Mouse (Mus musculus): ENCODE results near the gene 1600012H06Rik. TPM values are rescaled to one million over a fixed set of nuclear protein-coding genes. Genes with fewer than 3 reads are reported as not detected.

Gene 1600012H06Rik
- polyA plus RNA-seq, 1 experiment from 2014 or later = 28.9 TPM

DNA sequence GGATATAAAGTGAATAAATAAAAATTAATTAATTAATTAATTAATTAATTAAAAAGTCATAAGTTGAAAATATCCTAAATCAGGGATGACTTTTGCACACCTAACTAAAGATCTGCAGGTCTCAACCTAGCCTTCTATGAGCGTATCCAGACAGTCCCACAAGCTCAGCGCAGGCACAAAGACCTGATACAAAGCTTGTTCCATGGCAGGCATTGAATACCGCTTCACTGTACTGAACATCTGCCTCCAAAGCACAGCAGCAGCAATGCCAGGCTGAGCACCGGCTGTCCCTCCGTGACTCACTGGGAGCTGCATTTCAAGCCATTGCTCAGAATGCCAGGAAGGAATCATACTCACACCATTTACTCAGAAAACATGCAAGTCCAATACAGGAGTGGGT lies 32.2 kb upstream of the 1600012H06Rik start:
- H3K9ac ChIP-seq (ENCODE audit: low read depth, low read length) = no peak overlapping the region
- ATAC-seq = no peak
- no peaks in the 10 kb centered on the region for H3K36me3 ChIP-seq (ENCODE audit: control insufficient read depth, insufficient read depth, low read length)
- 93% methylated on average over 5 of the region's 5 CpGs for WGBS
- no peak overlapping the region for H3K4me3 ChIP-seq (ENCODE audit: low read length)
- H3K4me1 ChIP-seq (ENCODE audit: control insufficient read depth, insufficient read depth, low read depth, low read length) = no peaks in the 10 kb centered on the region
- H3K27me3 ChIP-seq (replicated peaks; ENCODE audit: control insufficient read depth, insufficient read depth, low read length) = no peaks in the 10 kb centered on the region
- no peak overlapping the region for H3K27ac ChIP-seq (ENCODE audit: low read depth, low read length)
- H3K9me3 ChIP-seq (ENCODE audit: control insufficient read depth, low read length) = no peaks in the 10 kb centered on the region
- H3K4me2 ChIP-seq (ENCODE audit: low read length) = no peak overlapping the region

DNA sequence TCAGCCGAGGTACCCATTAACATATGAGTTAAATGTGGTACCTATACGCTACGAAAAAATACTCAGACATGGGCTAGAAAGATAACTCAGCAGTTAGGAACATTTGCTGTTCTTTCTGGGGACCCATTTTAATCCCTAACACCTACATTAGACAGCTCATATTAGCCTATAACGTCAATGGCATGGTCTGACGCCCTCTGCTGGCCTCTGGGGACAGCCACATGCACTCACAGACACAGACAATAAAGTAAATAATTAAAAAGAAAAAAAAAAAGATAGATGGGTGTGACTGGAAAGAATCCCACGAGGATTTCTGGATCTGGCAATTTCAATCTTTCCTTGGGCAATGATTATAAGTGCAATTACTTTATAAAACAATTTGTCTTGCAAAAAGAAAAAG lies 30.6 kb upstream of the 1600012H06Rik start:
- H3K27ac ChIP-seq (ENCODE audit: low read depth, low read length) = no peak overlapping the region
- no peak overlapping the region for H3K4me3 ChIP-seq (ENCODE audit: low read length)
- H3K4me2 ChIP-seq (ENCODE audit: low read length) = no peak overlapping the region
- no peak overlapping the region for H3K9ac ChIP-seq (ENCODE audit: low read depth, low read length)
- ATAC-seq = no peak
- 46% methylated on average over 6 of the region's 6 CpGs for WGBS
- H3K4me1 ChIP-seq (ENCODE audit: control insufficient read depth, insufficient read depth, low read depth, low read length) = no peaks in the 10 kb centered on the region
- H3K9me3 ChIP-seq (ENCODE audit: control insufficient read depth, low read length) = no peaks in the 10 kb centered on the region
- H3K36me3 ChIP-seq (ENCODE audit: control insufficient read depth, insufficient read depth, low read length) = no peaks in the 10 kb centered on the region
- H3K27me3 ChIP-seq (replicated peaks; ENCODE audit: control insufficient read depth, insufficient read depth, low read length) = no peaks in the 10 kb centered on the region

- Histone ChIP-seq H3K27me3 (replicated peaks; ENCODE audit: control insufficient read depth, insufficient read depth, low read length) (no peaks in the 10 kb centered on the region), H3K4me1 (ENCODE audit: control insufficient read depth, insufficient read depth, low read depth, low read length) (no peaks in the 10 kb centered on the region), H3K36me3 (ENCODE audit: control insufficient read depth, insufficient read depth, low read length) (no peaks in the 10 kb centered on the region), H3K4me3 (ENCODE audit: low read length) (no peak overlapping the region), H3K9ac (ENCODE audit: low read depth, low read length) (no peak overlapping the region), H3K9me3 (ENCODE audit: control insufficient read depth, low read length) (no peaks in the 10 kb centered on the region), H3K27ac (ENCODE audit: low read depth, low read length) (no peak overlapping the region), H3K4me2 (ENCODE audit: low read length) (no peak overlapping the region)
- no peak for ATAC-seq
- 86% methylated on average over 8 of the region's 8 CpGs for WGBS
Measured at GRCm38 (mm10) chr17:14912981-14913380, 30.0 kb upstream of the 1600012H06Rik start.

DNA sequence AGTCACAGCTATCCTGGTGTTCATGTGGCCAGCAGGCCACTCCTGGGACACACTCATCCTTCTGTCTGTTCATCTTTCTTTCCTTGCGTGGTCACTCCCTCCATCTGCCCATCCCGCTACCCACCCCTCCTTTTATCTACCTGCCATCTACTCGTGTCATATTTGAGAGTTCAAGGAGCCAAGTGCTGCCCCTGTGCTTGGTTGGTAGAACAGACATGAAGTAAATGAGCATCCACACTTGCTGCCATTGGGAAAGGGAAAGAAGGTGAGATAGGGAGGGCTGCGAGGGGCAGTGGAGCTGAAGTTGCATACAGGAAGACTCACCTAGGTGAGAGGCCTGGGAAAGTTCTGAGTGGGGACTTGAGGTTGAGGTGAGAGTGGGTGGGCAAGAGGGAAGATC lies 28.6 kb upstream of the 1600012H06Rik start:
- ATAC-seq = no peak
- H3K36me3 ChIP-seq (ENCODE audit: control insufficient read depth, insufficient read depth, low read length) = no peaks in the 10 kb centered on the region
- H3K4me2 ChIP-seq (ENCODE audit: low read length) = no peak overlapping the region
- H3K27ac ChIP-seq (ENCODE audit: low read depth, low read length) = no peak overlapping the region
- no peaks in the 10 kb centered on the region for H3K27me3 ChIP-seq (replicated peaks; ENCODE audit: control insufficient read depth, insufficient read depth, low read length)
- 92% methylated on average over 4 of the region's 4 CpGs for WGBS
- H3K9me3 ChIP-seq (ENCODE audit: control insufficient read depth, low read length) = no peaks in the 10 kb centered on the region
- H3K4me1 ChIP-seq (ENCODE audit: control insufficient read depth, insufficient read depth, low read depth, low read length) = no peaks in the 10 kb centered on the region
- no peak overlapping the region for H3K9ac ChIP-seq (ENCODE audit: low read depth, low read length)
- H3K4me3 ChIP-seq (ENCODE audit: low read length) = no peak overlapping the region

DNA sequence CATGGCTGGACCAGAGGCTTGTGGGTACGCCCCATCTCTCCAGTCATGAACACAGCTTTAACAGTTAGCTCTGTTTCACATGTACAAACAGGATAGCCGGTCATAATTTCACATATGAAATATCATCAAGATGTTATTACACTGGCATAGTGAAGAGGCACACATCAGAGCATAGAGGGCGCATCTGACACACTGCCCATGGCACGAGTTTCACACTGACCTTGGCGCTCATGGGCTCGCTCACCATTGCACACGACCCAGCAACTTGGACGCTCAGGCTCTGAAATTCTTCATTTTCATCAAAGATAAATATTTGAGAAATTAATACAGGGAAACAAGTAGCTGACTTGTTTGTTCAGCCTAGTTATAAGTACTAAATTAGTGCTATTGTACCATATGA lies 25.1 kb upstream of the 1600012H06Rik start:
- no peak overlapping the region for H3K4me3 ChIP-seq (ENCODE audit: low read length)
- no peaks in the 10 kb centered on the region for H3K27me3 ChIP-seq (replicated peaks; ENCODE audit: control insufficient read depth, insufficient read depth, low read length)
- ATAC-seq = no peak
- H3K36me3 ChIP-seq (ENCODE audit: control insufficient read depth, insufficient read depth, low read length) = no peaks in the 10 kb centered on the region
- WGBS = 91% methylated on average over 8 of the region's 8 CpGs
- no peak overlapping the region for H3K4me2 ChIP-seq (ENCODE audit: low read length)
- H3K27ac ChIP-seq (ENCODE audit: low read depth, low read length) = no peak overlapping the region
- no peaks in the 10 kb centered on the region for H3K4me1 ChIP-seq (ENCODE audit: control insufficient read depth, insufficient read depth, low read depth, low read length)
- no peaks in the 10 kb centered on the region for H3K9me3 ChIP-seq (ENCODE audit: control insufficient read depth, low read length)
- no peak overlapping the region for H3K9ac ChIP-seq (ENCODE audit: low read depth, low read length)

DNA sequence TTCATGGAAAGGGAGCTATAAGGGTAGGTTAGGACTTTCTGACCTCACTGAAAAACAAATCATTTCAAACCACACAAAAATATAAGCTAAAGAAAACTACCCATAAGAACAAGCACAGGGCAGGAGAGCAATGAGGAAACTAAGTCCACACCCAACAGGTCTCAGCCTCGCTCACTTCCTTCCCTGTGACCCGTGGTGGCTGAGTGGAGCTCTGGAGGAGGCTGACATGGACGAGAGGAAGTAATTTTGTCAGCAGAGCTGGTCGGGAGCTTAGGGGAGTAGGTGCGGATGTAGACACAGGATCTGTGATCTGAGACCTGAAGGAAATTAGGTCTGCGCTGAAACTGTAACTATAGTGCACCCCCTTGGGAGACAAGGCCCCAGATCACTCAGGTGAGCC lies 21.4 kb upstream of the 1600012H06Rik start:
- ATAC-seq = no peak
- WGBS = 74% methylated on average over 6 of the region's 6 CpGs
- H3K9ac ChIP-seq (ENCODE audit: low read depth, low read length) = no peak overlapping the region
- no peak overlapping the region for H3K4me3 ChIP-seq (ENCODE audit: low read length)
- H3K36me3 ChIP-seq (ENCODE audit: control insufficient read depth, insufficient read depth, low read length) = no peaks in the 10 kb centered on the region
- no peak overlapping the region for H3K27ac ChIP-seq (ENCODE audit: low read depth, low read length)
- H3K4me2 ChIP-seq (ENCODE audit: low read length) = no peak overlapping the region
- H3K4me1 ChIP-seq (ENCODE audit: control insufficient read depth, insufficient read depth, low read depth, low read length) = no peaks in the 10 kb centered on the region
- H3K27me3 ChIP-seq (replicated peaks; ENCODE audit: control insufficient read depth, insufficient read depth, low read length) = no peaks in the 10 kb centered on the region; the same call in 1 of the 2 replicates
- no peaks in the 10 kb centered on the region for H3K9me3 ChIP-seq (ENCODE audit: control insufficient read depth, low read length)

DNA sequence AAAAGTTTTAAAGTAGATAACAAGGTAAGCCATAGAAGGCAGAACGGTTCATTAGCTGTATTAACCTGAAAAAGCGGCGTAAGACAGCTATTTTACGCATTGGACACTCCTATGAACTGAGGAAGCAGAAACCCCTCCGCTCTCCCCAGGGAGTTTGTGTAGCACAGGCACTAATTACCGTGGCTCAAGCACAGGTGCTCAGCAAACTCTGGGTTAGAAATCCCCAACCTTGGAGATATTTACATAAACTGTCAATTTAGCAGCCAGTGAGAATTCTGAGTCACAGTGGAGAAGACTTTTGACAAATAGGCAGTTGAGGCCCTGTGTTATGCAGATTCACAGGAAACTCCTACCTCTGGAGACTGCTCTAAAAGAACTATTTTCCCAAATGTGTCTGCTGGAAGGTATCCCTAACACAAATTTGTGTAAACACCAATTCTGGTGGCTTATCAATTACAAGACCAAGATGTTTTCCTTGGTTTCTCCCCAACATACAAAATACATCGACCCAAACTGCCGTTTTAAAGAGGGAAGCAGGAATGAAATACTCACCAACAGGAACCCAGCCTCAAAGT lies 15.3 kb upstream of the 1600012H06Rik start:
- Histone ChIP-seq H3K4me2 (ENCODE audit: low read length) (no peak overlapping the region), H3K9me3 (ENCODE audit: control insufficient read depth, low read length) (no peaks in the 10 kb centered on the region), H3K9ac (ENCODE audit: low read depth, low read length) (no peak overlapping the region), H3K36me3 (ENCODE audit: control insufficient read depth, insufficient read depth, low read length) (no peaks in the 10 kb centered on the region), H3K4me1 (ENCODE audit: control insufficient read depth, insufficient read depth, low read depth, low read length) (no peaks in the 10 kb centered on the region), H3K27me3 (replicated peaks; ENCODE audit: control insufficient read depth, insufficient read depth, low read length) (no peaks in the 10 kb centered on the region; the same call in 1 of the 2 replicates), H3K4me3 (ENCODE audit: low read length) (no peak overlapping the region), H3K27ac (ENCODE audit: low read depth, low read length) (no peak overlapping the region)
- ATAC-seq = no peak
- 84% methylated on average over 8 of the region's 8 CpGs for WGBS

GRCm38 (mm10) chr17:14928631-14929030 lies 14.4 kb upstream of the 1600012H06Rik start:
- no peak overlapping the region for H3K27ac ChIP-seq (ENCODE audit: low read depth, low read length)
- 72% methylated on average over 5 of the region's 5 CpGs for WGBS
- H3K4me2 ChIP-seq (ENCODE audit: low read length) = no peak overlapping the region
- H3K4me3 ChIP-seq (ENCODE audit: low read length) = no peak overlapping the region
- H3K9ac ChIP-seq (ENCODE audit: low read depth, low read length) = no peak overlapping the region
- no peaks in the 10 kb centered on the region for H3K9me3 ChIP-seq (ENCODE audit: control insufficient read depth, low read length)
- H3K4me1 ChIP-seq (ENCODE audit: control insufficient read depth, insufficient read depth, low read depth, low read length) = no peaks in the 10 kb centered on the region
- H3K36me3 ChIP-seq (ENCODE audit: control insufficient read depth, insufficient read depth, low read length) = no peaks in the 10 kb centered on the region
- ATAC-seq = no peak
- no peaks in the 10 kb centered on the region; the same call in 1 of the 2 replicates for H3K27me3 ChIP-seq (replicated peaks; ENCODE audit: control insufficient read depth, insufficient read depth, low read length)

DNA sequence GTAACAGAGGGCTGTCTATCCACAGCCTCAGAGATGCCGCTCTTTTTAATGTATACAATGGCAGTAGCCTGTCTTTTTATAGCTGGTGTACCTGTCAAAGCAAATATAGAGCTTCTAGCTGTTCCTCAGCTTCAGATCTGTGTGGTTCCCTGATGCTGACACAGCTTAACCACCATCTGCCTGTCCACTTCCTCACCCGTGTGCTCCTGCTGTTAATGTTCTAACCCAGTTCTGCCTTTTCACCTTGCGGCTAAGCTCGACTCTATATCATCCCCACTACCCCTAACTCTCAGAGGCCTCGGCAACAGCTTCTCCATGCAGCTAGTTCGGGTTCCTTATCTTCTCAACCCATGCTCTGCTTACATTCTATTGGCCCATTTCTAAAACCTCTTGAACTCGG lies 12.3 kb upstream of the 1600012H06Rik start:
- H3K9ac ChIP-seq (ENCODE audit: low read depth, low read length) = no peak overlapping the region
- H3K4me2 ChIP-seq (ENCODE audit: low read length) = no peak overlapping the region
- no peaks in the 10 kb centered on the region for H3K4me1 ChIP-seq (ENCODE audit: control insufficient read depth, insufficient read depth, low read depth, low read length)
- H3K4me3 ChIP-seq (ENCODE audit: low read length) = no peak overlapping the region
- ATAC-seq = no peak
- no peaks in the 10 kb centered on the region for H3K36me3 ChIP-seq (ENCODE audit: control insufficient read depth, insufficient read depth, low read length)
- H3K9me3 ChIP-seq (ENCODE audit: control insufficient read depth, low read length) = no peaks in the 10 kb centered on the region
- H3K27ac ChIP-seq (ENCODE audit: low read depth, low read length) = no peak overlapping the region
- WGBS = 81% methylated on average over 7 of the region's 7 CpGs
- no peaks in the 10 kb centered on the region; the same call in 1 of the 2 replicates for H3K27me3 ChIP-seq (replicated peaks; ENCODE audit: control insufficient read depth, insufficient read depth, low read length)

GRCm38 (mm10) chr17:14931469-14931868 lies 11.5 kb upstream of the 1600012H06Rik start:
- no peak for ATAC-seq
- Histone ChIP-seq H3K9ac (ENCODE audit: low read depth, low read length) (no peak overlapping the region), H3K36me3 (ENCODE audit: control insufficient read depth, insufficient read depth, low read length) (no peaks in the 10 kb centered on the region), H3K4me1 (ENCODE audit: control insufficient read depth, insufficient read depth, low read depth, low read length) (no peaks in the 10 kb centered on the region), H3K4me2 (ENCODE audit: low read length) (no peak overlapping the region), H3K4me3 (ENCODE audit: low read length) (no peak overlapping the region), H3K27ac (ENCODE audit: low read depth, low read length) (no peak overlapping the region), H3K27me3 (replicated peaks; ENCODE audit: control insufficient read depth, insufficient read depth, low read length) (no peaks in the 10 kb centered on the region), H3K9me3 (ENCODE audit: control insufficient read depth, low read length) (no peaks in the 10 kb centered on the region)
- whole genome bisulfite sequencing = 89% methylated on average over 5 of the region's 5 CpGs

Data from hindbrain, embryonic 16.5 days (tissue).